Mouse (Mus musculus): ENCODE data around the gene Mical3.

Mical3 gene

GRCm38 (mm10) chr6:121076929-121077566, 53.8 kb downstream of the Mical3 start:
- no peak for DNase-seq

GRCm38 (mm10) chr6:121075763-121076162, 55.0 kb downstream of the Mical3 start:
- DNase-seq = no peak

- DNase-seq = no peak
Observed at GRCm38 (mm10) chr6:121073312-121073711, 57.5 kb downstream of the Mical3 start.

- DNase-seq = no peak
Observed at GRCm38 (mm10) chr6:121072615-121073014, 58.2 kb downstream of the Mical3 start.

- peak; percentile 27 for DNase-seq
Observed at GRCm38 (mm10) chr6:121070584-121071230, 60.1 kb downstream of the Mical3 start.

GRCm38 (mm10) chr6:121069156-121069555, 61.6 kb downstream of the Mical3 start:
- no peak for DNase-seq

- DNase-seq = no peak
Observed at GRCm38 (mm10) chr6:121068087-121068464, 62.7 kb downstream of the Mical3 start.

GRCm38 (mm10) chr6:121067426-121068086, 63.2 kb downstream of the Mical3 start:
- no peak for DNase-seq

- DNase-seq = no peak
Observed at GRCm38 (mm10) chr6:121066761-121067160, 64.0 kb downstream of the Mical3 start.

GRCm38 (mm10) chr6:121064356-121065015, 66.3 kb downstream of the Mical3 start:
- peak; percentile 63 for DNase-seq

GRCm38 (mm10) chr6:121063771-121064170, 67.0 kb downstream of the Mical3 start:
- no peak for DNase-seq

- no peak for DNase-seq
Observed at GRCm38 (mm10) chr6:121062891-121063408, 67.8 kb downstream of the Mical3 start.

GRCm38 (mm10) chr6:121058039-121058438, 72.8 kb downstream of the Mical3 start:
- DNase-seq = no peak

GRCm38 (mm10) chr6:121057181-121057956, 73.4 kb downstream of the Mical3 start:
- DNase-seq = no peak

- no peak for DNase-seq
Observed at GRCm38 (mm10) chr6:121055496-121055895, 75.3 kb downstream of the Mical3 start.

GRCm38 (mm10) chr6:121054908-121055307, 75.9 kb downstream of the Mical3 start:
- DNase-seq = no peak

GRCm38 (mm10) chr6:121054340-121054739, 76.5 kb downstream of the Mical3 start:
- peak; percentile 64 for DNase-seq

GRCm38 (mm10) chr6:121053585-121054112, 77.2 kb downstream of the Mical3 start:
- peak; percentile 84 for DNase-seq

GRCm38 (mm10) chr6:121051972-121052629, 78.7 kb downstream of the Mical3 start:
- no peak for DNase-seq

GRCm38 (mm10) chr6:121051411-121051810, 79.4 kb downstream of the Mical3 start:
- DNase-seq = no peak

- no peak for DNase-seq
Observed at GRCm38 (mm10) chr6:121048696-121049095, 82.1 kb downstream of the Mical3 start.
